9 mouse cellular contexts compared by ENCODE assay signal in the genomic region with DNA sequence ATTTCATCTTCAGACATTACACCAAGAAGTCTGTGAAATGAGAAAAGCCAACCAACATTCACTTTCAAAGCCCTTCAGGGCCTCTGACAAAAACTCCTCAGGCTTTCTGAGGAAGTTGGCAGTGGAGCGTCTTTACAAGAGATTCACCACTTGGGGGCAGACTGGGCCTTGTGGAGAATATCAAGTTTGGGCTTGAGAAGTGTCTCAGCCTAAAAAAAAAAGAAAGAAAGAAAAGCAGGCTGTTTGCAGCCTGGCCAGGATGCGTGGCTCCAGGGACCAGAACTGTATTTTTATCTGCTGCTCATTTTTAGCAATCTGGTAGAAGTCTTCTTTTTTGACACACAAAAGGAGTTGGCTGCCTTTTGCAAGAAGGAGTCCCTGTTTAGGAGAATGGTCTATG.
DNase-seq lines count a peak whose midpoint lies in the region; ATAC-seq lines count a peak whose summit lies in the region.
"Had no signal": no experiment of that assay in that cellular context is flagged by ENCODE, and none has a peak within 500 bp of the region (broad histone marks: within the 10 kb centered on the region; RNA-seq: fewer than 3 reads in every experiment).

No protein-coding gene starts in this region.

- peaks cover 7% of the 10 kb centered on the region; the same call in 1 of the 2 replicates for H3K9me3 ChIP-seq in midbrain, embryonic 10.5 days (replicated peaks)
- H3K9me3 ChIP-seq in midbrain, embryonic 16.5 days (replicated peaks; ENCODE audit: control insufficient read depth, low read length, poor library complexity, severe bottlenecking), result peaks cover 8% of the 10 kb centered on the region; the same call in 1 of the 2 replicates
- H3K9me3 ChIP-seq in forebrain, embryonic 14.5 days (replicated peaks; ENCODE audit: control insufficient read depth, low read length), result no peaks in the 10 kb centered on the region
- H3K9me3 ChIP-seq in hindbrain, embryonic 16.5 days (ENCODE audit: control insufficient read depth, low read length), result peaks cover 4% of the 10 kb centered on the region; the same call in 1 of the 2 replicates

- ATAC-seq in midbrain, embryonic 16.5 days, result no peak
- no peak for ATAC-seq in forebrain, embryonic 14.5 days
- ATAC-seq in hindbrain, embryonic 16.5 days, result peak; percentile 40; the same call in 1 of the 2 replicates
- ATAC-seq in monocyte, adult 5-6 weeks (replicated peaks; ENCODE audit: insufficient number of reproducible peaks, low FRiP score, low TSS enrichment, poor library complexity, severe bottlenecking), result no peak

- no peaks in the 10 kb centered on the region for H3K4me1 ChIP-seq in midbrain, embryonic 10.5 days
- peaks cover 3% of the 10 kb centered on the region; the same call in 1 of the 2 replicates for H3K4me1 ChIP-seq in midbrain, embryonic 16.5 days (ENCODE audit: control insufficient read depth, insufficient read depth, low read length)
- H3K4me1 ChIP-seq in forebrain, embryonic 14.5 days (ENCODE audit: control insufficient read depth, insufficient read depth, low read length), result no peaks in the 10 kb centered on the region
- no peaks in the 10 kb centered on the region for H3K4me1 ChIP-seq in hindbrain, embryonic 16.5 days (ENCODE audit: control insufficient read depth, insufficient read depth, low read depth, low read length)
- H3K4me1 ChIP-seq: midbrain, embryonic 12.5 days had no signal

- no peak overlapping the region for H3K4me3 ChIP-seq in midbrain, embryonic 10.5 days
- H3K4me3 ChIP-seq in midbrain, embryonic 16.5 days (ENCODE audit: low read depth, low read length), result no peak overlapping the region
- H3K4me3 ChIP-seq in forebrain, embryonic 14.5 days (ENCODE audit: low read depth, low read length), result no peak overlapping the region
- no peak overlapping the region for H3K4me3 ChIP-seq in hindbrain, embryonic 16.5 days (ENCODE audit: low read length)
- H3K4me3 ChIP-seq: midbrain, embryonic 12.5 days had no signal

- no peak overlapping the region for H3K27ac ChIP-seq in midbrain, embryonic 10.5 days (replicated peaks)
- no peak overlapping the region for H3K27ac ChIP-seq in midbrain, embryonic 16.5 days (ENCODE audit: low read length)
- no peak overlapping the region for H3K27ac ChIP-seq in forebrain, embryonic 14.5 days (ENCODE audit: low read depth, low read length)
- H3K27ac ChIP-seq in hindbrain, embryonic 16.5 days (ENCODE audit: low read depth, low read length), result no peak overlapping the region
- H3K27ac ChIP-seq: midbrain, embryonic 12.5 days had no signal

- no peak overlapping the region for H3K9ac ChIP-seq in midbrain, embryonic 16.5 days (ENCODE audit: low read depth, low read length)
- H3K9ac ChIP-seq in forebrain, embryonic 14.5 days (ENCODE audit: low read length), result no peak overlapping the region
- H3K9ac ChIP-seq in hindbrain, embryonic 16.5 days (ENCODE audit: low read depth, low read length), result no peak overlapping the region
- H3K9ac ChIP-seq: midbrain, embryonic 12.5 days had no signal

- peak; percentile 57 for DNase-seq in midbrain, embryonic 10.5 days (ENCODE audit: low spot score)
- DNase-seq in adrenal gland, postnatal 36 days, result peak; percentile 62 to 81
- peak; percentile 96 for DNase-seq in forebrain, embryonic 14.5 days (ENCODE audit: low spot score)
- DNase-seq in left cerebral cortex, postnatal 36 days (ENCODE audit: low spot score in 2 of 2), result peak; percentile 69 to 76
- DNase-seq in ovary, postnatal 36 days (ENCODE audit: low spot score), result peak; percentile 23

- 14% methylated on average over 2 of the region's 2 CpGs for WGBS in midbrain, embryonic 10.5 days
- WGBS in midbrain, embryonic 16.5 days, result 0% methylated on average over 2 of the region's 2 CpGs
- 3% methylated on average over 2 of the region's 2 CpGs for WGBS in forebrain, embryonic 14.5 days
- 5% methylated on average over 2 of the region's 2 CpGs for WGBS in hindbrain, embryonic 16.5 days

- H3K36me3 ChIP-seq in midbrain, embryonic 10.5 days, result no peaks in the 10 kb centered on the region
- no peaks in the 10 kb centered on the region for H3K36me3 ChIP-seq in midbrain, embryonic 16.5 days (ENCODE audit: control insufficient read depth, insufficient read depth, low read length)
- no peaks in the 10 kb centered on the region for H3K36me3 ChIP-seq in forebrain, embryonic 14.5 days (ENCODE audit: control insufficient read depth, insufficient read depth, low read length)
- no peaks in the 10 kb centered on the region for H3K36me3 ChIP-seq in hindbrain, embryonic 16.5 days (ENCODE audit: control insufficient read depth, insufficient read depth, low read length)
- H3K36me3 ChIP-seq: midbrain, embryonic 12.5 days had no signal

- no peaks in the 10 kb centered on the region for H3K27me3 ChIP-seq in midbrain, embryonic 10.5 days (ENCODE audit: low read depth, poor library complexity, severe bottlenecking)
- no peaks in the 10 kb centered on the region for H3K27me3 ChIP-seq in midbrain, embryonic 16.5 days (ENCODE audit: control insufficient read depth, insufficient read depth, low read depth, low read length)
- no peaks in the 10 kb centered on the region for H3K27me3 ChIP-seq in forebrain, embryonic 14.5 days (replicated peaks; ENCODE audit: control insufficient read depth, insufficient read depth, low read length)
- no peaks in the 10 kb centered on the region for H3K27me3 ChIP-seq in hindbrain, embryonic 16.5 days (replicated peaks; ENCODE audit: control insufficient read depth, insufficient read depth, low read length)
- H3K27me3 ChIP-seq: midbrain, embryonic 12.5 days had no signal

- intact Hi-C loops in left cerebral cortex, postnatal 36 days (cut with DNase I), result loop anchor here (1.0 to 10.0 kb wide), 3 partner anchors 314 to 653 kb away; no protein-coding TSS in a partner anchor

- no peak overlapping the region for H3K4me2 ChIP-seq in midbrain, embryonic 16.5 days (ENCODE audit: low read length)
- H3K4me2 ChIP-seq in forebrain, embryonic 14.5 days (ENCODE audit: low read length), result no peak overlapping the region
- H3K4me2 ChIP-seq in hindbrain, embryonic 16.5 days (ENCODE audit: low read length), result no peak overlapping the region
- H3K4me2 ChIP-seq: midbrain, embryonic 12.5 days had no signal

Comparison
In these comparisons a context has a peak if more than half of its experiments do, and no peak if none do; other contexts are left out.
1. DNase-seq: peak in every context shown above with its lines; median percentile 96 in forebrain, embryonic 14.5 days; 72 in left cerebral cortex, postnatal 36 days; 72 in adrenal gland, postnatal 36 days; 57 in midbrain, embryonic 10.5 days; 23 in ovary, postnatal 36 days.